Mouse (Mus musculus): ENCODE results near the gene Yipf3.
A peak's percentile ranks its signal among the peaks of the same experiment; 100 is the strongest.

Gene Yipf3

DNA sequence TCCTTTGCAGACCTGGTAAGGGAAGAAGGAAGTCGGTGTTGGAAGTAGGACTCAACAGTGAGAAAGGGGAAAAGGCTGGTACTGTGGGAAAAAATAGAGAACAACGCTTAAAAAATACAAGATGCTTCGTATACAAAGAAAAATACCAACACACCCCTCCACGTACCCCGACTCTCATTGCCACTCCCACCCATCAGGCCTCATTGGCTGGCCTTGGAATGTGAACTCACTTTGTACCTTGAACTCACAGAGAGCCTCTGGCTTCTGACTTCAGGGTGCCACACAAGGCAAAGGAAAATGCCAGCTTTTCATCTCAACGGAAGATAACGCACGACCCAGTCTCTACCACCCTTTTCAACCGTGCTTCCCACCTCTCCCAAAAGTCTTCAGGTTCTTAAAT lies 35.3 kb downstream of the Yipf3 start:
- no peak for DNase-seq (ENCODE audit: low spot score in 2 of 2)

DNA sequence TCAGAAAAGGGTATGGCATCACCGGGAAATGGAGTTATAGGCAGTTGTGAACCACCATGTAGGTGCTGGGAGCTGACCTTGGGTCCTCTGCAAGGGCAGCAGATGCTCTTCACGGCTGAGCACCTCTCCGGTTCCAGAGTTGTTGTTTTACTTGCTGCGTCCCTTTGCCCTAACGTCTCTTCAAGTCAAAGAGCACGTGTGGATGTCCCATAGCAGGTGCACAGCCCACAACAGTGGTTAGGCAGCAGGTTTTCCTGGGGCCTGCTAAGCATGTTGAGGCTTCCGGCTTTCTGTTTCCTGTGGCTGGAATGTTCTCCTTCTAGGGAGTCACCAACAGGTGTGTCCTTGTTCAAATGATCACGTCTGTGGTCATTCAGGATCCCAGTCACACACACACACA lies 36.0 kb downstream of the Yipf3 start:
- no peak for DNase-seq (ENCODE audit: low spot score in 2 of 2)

DNA sequence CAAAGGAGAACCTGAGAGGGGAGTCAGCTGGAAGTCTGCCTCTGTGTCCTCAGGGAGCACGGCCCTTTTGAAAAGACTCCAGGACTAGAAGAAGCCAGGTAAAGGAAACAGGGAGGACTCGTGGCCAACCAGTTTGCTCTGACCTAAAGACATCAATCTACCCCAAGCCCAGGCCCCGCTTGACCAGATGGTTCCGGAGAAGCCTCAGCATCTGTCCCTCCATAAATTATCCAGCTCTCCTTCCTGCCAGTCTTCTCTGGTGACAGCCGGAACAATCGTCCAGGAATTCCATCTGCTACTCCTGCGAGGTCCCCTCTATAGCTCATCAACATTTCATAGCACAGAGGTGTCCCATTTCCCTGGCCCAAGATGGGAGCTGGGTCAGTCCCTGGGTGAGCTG lies 36.8 kb downstream of the Yipf3 start:
- no peak for DNase-seq (ENCODE audit: low spot score in 2 of 2)

DNA sequence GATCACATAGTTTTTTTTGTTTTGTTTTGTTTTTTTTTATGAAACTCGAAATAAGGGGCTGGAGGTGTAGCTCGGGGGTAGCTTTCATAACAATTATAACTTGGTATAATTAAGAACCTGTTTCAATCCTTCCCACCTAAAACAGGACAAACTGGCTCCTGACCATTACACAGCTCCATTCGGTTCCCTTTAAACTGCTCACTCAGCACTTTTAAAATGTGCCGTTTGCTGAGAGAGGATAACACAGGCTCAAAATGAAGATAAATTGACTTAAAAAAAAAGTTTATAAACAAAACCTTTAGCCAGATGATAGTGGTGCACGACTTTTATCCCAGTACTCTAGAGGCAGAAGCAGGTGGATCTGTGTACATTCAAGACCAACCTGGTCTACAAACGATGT lies 37.5 kb downstream of the Yipf3 start:
- DNase-seq (ENCODE audit: low spot score in 2 of 2) = no peak

DNA sequence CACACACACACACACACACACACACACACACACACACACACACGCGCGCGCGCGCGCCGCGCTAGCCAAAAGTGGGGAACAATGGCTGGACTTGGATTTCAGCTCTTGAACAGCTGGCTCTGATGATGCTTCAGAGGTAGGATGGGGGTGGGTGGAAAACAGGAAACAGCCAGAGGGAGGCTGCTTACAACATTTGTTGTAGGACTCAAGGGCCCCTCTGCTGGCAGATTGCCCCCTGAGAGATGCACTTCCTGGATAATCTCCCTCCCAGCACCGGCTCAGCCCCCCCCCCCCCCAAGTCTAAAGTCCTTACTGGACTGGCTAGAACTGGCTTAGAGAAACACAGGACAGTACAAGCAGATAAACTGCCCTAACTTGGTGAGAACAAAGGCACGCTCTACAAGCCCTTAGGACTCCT lies 39.8 kb downstream of the Yipf3 start:
- DNase-seq (ENCODE audit: low spot score in 2 of 2) = no peak

DNA sequence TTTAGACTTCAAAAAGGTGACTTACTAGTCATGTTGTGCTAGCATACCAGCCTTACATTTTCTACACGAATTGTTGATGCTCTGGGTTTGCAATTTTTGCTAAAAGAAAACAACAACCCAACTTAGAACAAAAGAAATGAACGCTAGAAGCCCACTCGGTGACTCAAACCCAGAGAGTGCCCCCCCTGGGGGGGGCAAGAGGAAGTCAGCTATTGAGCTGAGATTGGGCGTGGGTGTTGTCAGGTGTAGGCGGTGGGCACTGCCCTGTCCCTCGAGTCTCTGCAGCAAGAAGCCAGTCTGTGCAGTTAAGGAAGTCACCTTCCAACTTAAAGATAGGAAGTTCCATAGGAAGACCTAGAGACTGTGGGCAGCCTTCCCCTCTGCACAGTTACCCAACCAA lies 48.7 kb downstream of the Yipf3 start:
- DNase-seq (ENCODE audit: low spot score in 2 of 2) = no peak

DNA sequence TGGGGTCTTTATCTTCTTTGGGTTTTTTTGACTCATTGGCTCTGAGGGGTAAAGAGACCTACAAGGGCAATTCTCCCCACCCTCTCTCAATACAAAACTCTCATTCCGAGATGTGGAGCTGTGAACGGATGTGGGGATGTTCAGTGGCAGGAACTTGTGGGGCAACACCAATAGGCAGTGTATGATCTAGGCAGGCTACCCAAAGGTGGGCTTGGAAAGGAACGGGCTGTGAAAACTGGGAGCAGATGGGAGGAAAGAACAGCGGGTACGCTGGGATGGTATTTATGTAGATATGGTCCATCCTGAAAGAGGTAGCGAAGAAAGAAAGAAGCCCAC lies 49.1 kb downstream of the Yipf3 start:
- no peak for DNase-seq (ENCODE audit: low spot score in 2 of 2)

DNA sequence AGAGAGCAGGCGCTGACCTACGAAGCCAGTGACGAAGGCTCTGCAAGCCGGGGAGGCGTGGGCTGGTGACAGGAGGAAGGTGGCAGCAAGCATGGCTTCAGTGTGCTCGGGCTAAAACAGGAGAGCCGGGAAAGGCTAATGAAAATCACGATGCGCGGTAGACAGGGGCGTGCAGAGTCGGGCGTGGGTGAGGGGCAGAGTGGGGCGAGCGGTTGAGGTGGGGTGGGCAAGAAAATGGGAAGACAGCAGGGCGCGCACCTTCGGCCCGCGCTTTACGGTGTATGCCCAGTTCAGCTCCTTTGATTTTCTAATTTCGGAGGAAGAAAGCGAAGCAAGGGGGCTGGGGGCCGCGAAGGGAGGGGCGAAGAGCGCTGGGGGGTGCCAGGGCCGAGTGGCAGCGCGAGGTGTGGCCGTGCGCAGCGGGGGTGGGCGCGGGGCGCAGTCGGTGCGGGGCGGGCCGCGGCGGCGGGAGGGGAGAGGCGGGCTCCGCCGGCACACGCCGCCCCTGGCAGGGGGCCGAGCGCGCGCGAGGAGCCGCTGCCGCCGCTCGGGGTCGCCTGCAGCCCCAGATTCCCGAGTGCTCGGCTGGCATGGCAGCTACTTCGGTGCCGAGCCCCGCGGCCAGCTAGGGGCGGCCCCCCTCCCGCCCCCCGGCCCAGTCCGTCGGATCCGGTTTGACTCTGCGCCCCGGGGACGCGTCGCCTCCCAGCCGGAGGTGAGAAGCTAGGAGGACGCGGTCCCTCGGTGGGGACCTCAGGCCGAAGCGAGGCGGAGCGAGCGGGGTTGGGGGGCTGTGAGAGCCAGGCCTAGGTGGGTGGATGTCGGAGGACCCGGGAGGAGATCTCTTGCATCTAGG lies 49.7 kb downstream of the Yipf3 start, which contains the start of gene Dlk2:
TSS of gene Dlk2 (plus strand) at position 58 of the 856 bp plus-strand sequence.
- peak; percentile 68 to 76 for DNase-seq (ENCODE audit: low spot score in 2 of 2)

DNA sequence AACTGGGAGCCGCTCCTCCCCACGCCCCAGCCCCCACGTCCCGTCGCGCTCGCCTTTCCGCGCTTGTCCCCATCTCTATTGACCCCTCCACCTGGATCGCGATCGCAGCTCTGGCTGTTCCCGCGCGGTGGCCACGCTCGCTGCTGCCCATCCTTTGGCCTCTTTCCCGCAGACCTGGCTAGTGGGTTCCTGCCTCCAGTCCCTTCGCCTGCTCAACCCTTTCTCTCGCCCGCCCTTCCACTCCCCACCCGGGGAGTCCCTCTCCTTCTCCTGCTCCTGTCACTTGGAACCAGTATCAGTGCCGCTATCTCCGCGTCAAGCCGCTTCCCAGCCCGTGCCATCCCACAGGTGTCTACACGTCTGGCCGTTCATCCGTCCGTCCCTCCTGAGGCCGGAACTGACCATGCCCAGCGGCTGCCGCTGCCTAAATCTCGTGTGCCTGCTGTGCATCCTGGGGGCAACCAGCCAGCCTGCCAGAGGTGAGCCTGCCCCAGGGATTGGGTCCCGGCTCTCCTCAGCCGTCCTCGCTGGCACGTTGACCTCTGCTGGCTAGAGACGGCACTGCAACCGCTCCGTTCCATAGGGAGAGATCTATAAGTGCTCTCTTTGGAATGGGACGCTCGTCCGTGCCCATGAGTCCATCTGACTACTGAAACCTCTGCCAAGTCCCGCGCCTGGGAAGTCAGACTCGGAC lies 50.5 kb downstream of the Yipf3 start:
- DNase-seq (ENCODE audit: low spot score in 2 of 2) = peak; percentile 88 to 90

DNA sequence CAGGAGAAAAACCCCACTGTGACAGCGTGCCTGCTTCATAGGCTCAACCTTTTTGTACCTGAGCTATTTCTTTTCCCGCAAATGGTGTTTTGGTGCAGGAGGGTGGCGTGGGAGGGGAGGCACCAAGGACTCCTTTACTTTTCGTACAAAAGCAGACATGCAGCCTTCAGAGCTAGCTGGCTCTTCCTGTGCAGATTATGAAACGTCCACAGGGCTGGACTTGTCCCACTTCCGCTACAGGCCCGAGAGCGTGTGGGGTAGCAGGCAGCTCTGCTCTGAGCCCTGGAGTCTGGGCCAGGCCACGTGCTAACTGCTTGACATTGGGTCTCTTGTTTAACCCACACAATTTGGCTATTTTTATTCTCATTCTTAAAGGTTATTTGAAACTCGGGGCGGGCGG lies 54.0 kb downstream of the Yipf3 start:
- DNase-seq (ENCODE audit: low spot score in 2 of 2) = no peak

All from frontal cortex, postnatal 36 days (tissue).